Mouse (Mus musculus) cortical plate, adult 2 months (tissue): Measurements from ENCODE around the gene Csnka2ip.

Experiments used
- CTCF ChIP-seq: fragments of 200-500 bp; IDR thresholded peaks from 2 replicates; pipeline ENCODE4 v1.5.1; 2011; ENCODE audit warnings: mild to moderate bottlenecking, control low read depth, low read length; ENCODE audit not compliant: insufficient read depth; ENCODE audit errors: extremely low read depth
- POLR2A ChIP-seq: fragments of 200-500 bp; IDR thresholded peaks from 2 replicates; pipeline ENCODE4 v1.6.1; 2011; ENCODE audit warnings: mild to moderate bottlenecking, low read length, control low read depth; ENCODE audit not compliant: insufficient read depth; ENCODE audit errors: extremely low read depth

DNA sequence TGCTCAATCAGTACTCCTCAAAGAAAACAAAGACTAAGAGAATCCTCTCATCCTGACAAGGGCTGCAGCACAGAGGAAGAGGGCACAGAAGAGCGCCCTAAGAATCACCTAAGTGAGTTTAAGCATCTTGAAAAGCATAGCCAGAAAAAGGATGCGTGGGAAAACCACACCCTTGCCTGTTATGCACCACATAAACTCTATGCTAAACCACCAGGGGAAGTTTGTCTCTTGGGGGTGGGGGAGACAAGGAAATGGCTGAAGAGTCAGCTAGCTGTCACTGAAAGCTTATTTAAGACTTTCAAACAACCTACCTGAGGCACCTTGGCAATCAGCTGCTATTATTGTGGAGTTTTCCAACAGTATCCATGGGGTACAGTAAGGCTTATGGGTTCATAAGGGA, 45.6 kb upstream of the Csnka2ip start:
- no peak for TF ChIP-seq POLR2A
- no peak for TF ChIP-seq CTCF
